ENCODE assay signal across 25 mouse cellular contexts in the genomic region with DNA sequence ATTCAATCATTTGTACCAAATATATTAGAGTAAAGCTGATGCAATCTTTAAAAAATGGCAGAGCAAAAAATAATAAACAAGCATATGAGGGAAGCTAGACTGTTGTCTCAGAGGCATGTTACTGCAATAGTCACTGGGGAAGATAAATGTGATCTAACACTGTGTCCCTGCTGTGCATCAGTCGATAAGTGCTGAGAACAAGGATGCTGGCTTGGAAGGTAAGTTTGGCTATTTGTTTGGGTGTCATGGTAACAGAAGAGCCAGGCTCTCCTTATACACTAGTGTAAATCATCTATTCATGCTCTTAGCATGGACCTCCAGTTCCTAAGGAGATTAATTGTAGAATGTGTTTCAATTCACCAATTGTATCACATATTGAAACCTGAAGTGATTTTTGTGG.
DNase-seq lines count a peak whose midpoint lies in the region; ATAC-seq and TF ChIP-seq lines count a peak whose summit lies in the region.
"Had no signal": no experiment of that assay in that cellular context is flagged by ENCODE, and none has a peak within 500 bp of the region (broad histone marks: within the 10 kb centered on the region; RNA-seq: fewer than 3 reads in every experiment).

No protein-coding gene starts in this region.

- H3K4me2 ChIP-seq in forebrain, embryonic 14.5 days (ENCODE audit: low read length): no peak overlapping the region
- no peak overlapping the region for H3K4me2 ChIP-seq in forebrain, embryonic 11.5 days (ENCODE audit: low read depth, low read length, severe bottlenecking)
- no peak overlapping the region for H3K4me2 ChIP-seq in hindbrain, postnatal 0 days (ENCODE audit: low read depth, low read length)
- H3K4me2 ChIP-seq in hindbrain, embryonic 16.5 days (ENCODE audit: low read length): no peak overlapping the region
- no peak overlapping the region for H3K4me2 ChIP-seq in midbrain, embryonic 16.5 days (ENCODE audit: low read length)
- H3K4me2 ChIP-seq: embryonic facial prominence, embryonic 12.5 days; embryonic facial prominence, embryonic 15.5 days; forebrain, embryonic 13.5 days; heart, embryonic 12.5 days; heart, embryonic 15.5 days; hindbrain, embryonic 15.5 days had no signal

- H3K9ac ChIP-seq in forebrain, embryonic 14.5 days (ENCODE audit: low read length): no peak overlapping the region
- H3K9ac ChIP-seq in forebrain, embryonic 11.5 days (ENCODE audit: low read length): no peak overlapping the region
- no peak overlapping the region for H3K9ac ChIP-seq in hindbrain, postnatal 0 days (replicated peaks; ENCODE audit: low read length)
- H3K9ac ChIP-seq in hindbrain, embryonic 16.5 days (ENCODE audit: low read depth, low read length): no peak overlapping the region
- H3K9ac ChIP-seq in midbrain, embryonic 16.5 days (ENCODE audit: low read depth, low read length): no peak overlapping the region
- H3K9ac ChIP-seq: embryonic facial prominence, embryonic 12.5 days; embryonic facial prominence, embryonic 15.5 days; forebrain, embryonic 13.5 days; heart, embryonic 12.5 days; heart, embryonic 15.5 days; hindbrain, embryonic 15.5 days had no signal

- no peak overlapping the region for H3K4me3 ChIP-seq in forebrain, embryonic 14.5 days (ENCODE audit: low read depth, low read length)
- H3K4me3 ChIP-seq in forebrain, embryonic 11.5 days (ENCODE audit: low read depth, low read length): no peak overlapping the region
- H3K4me3 ChIP-seq in hindbrain, postnatal 0 days (ENCODE audit: low read length): no peak overlapping the region
- no peak overlapping the region for H3K4me3 ChIP-seq in hindbrain, embryonic 16.5 days (ENCODE audit: low read length)
- no peak overlapping the region for H3K4me3 ChIP-seq in midbrain, embryonic 16.5 days (ENCODE audit: low read depth, low read length)
- H3K4me3 ChIP-seq in midbrain, embryonic 10.5 days: no peak overlapping the region
- H3K4me3 ChIP-seq: embryonic facial prominence, embryonic 12.5 days; embryonic facial prominence, embryonic 15.5 days; forebrain, embryonic 13.5 days; heart, embryonic 12.5 days; heart, embryonic 15.5 days; hindbrain, embryonic 10.5 days; hindbrain, embryonic 15.5 days had no signal

- H3K27ac ChIP-seq in forebrain, embryonic 14.5 days (ENCODE audit: low read depth, low read length): no peak overlapping the region
- no peak overlapping the region for H3K27ac ChIP-seq in forebrain, embryonic 11.5 days (ENCODE audit: low read depth, low read length)
- H3K27ac ChIP-seq in hindbrain, postnatal 0 days: no peak overlapping the region
- no peak overlapping the region for H3K27ac ChIP-seq in hindbrain, embryonic 16.5 days (ENCODE audit: low read depth, low read length)
- no peak overlapping the region for H3K27ac ChIP-seq in midbrain, embryonic 16.5 days (ENCODE audit: low read length)
- H3K27ac ChIP-seq in midbrain, embryonic 10.5 days (replicated peaks): no peak overlapping the region
- H3K27ac ChIP-seq: embryonic facial prominence, embryonic 12.5 days; embryonic facial prominence, embryonic 15.5 days; forebrain, embryonic 13.5 days; heart, embryonic 15.5 days; hindbrain, embryonic 10.5 days; hindbrain, embryonic 15.5 days had no signal

- no peaks in the 10 kb centered on the region for H3K4me1 ChIP-seq in forebrain, embryonic 14.5 days (ENCODE audit: control insufficient read depth, insufficient read depth, low read length)
- H3K4me1 ChIP-seq in forebrain, embryonic 11.5 days (replicated peaks; ENCODE audit: control insufficient read depth, insufficient read depth, low read length): no peaks in the 10 kb centered on the region
- H3K4me1 ChIP-seq in hindbrain, postnatal 0 days (ENCODE audit: insufficient read depth, low read length): no peaks in the 10 kb centered on the region
- no peaks in the 10 kb centered on the region for H3K4me1 ChIP-seq in hindbrain, embryonic 16.5 days (ENCODE audit: control insufficient read depth, insufficient read depth, low read depth, low read length)
- no peaks in the 10 kb centered on the region for H3K4me1 ChIP-seq in midbrain, embryonic 16.5 days (ENCODE audit: control insufficient read depth, insufficient read depth, low read length)
- H3K4me1 ChIP-seq in midbrain, embryonic 10.5 days: no peaks in the 10 kb centered on the region
- H3K4me1 ChIP-seq: embryonic facial prominence, embryonic 12.5 days; embryonic facial prominence, embryonic 15.5 days; forebrain, embryonic 13.5 days; heart, embryonic 12.5 days; heart, embryonic 15.5 days; hindbrain, embryonic 10.5 days; hindbrain, embryonic 15.5 days had no signal

- ATAC-seq in forebrain, embryonic 14.5 days: no peak
- no peak for ATAC-seq in forebrain, embryonic 11.5 days (replicated peaks; ENCODE audit: low FRiP score)
- ATAC-seq in hindbrain, postnatal 0 days: no peak
- no peak for ATAC-seq in hindbrain, embryonic 16.5 days
- ATAC-seq in midbrain, embryonic 16.5 days: peak; percentile 67
- ATAC-seq: forebrain, embryonic 13.5 days; inflammation-experienced regulatory T-cells, adult 6 months; intestine, embryonic 16.5 days had no signal

- H3K27me3 ChIP-seq in forebrain, embryonic 14.5 days (replicated peaks; ENCODE audit: control insufficient read depth, insufficient read depth, low read length): no peaks in the 10 kb centered on the region
- no peaks in the 10 kb centered on the region for H3K27me3 ChIP-seq in forebrain, embryonic 11.5 days (ENCODE audit: control insufficient read depth, insufficient read depth, low read length)
- H3K27me3 ChIP-seq in hindbrain, postnatal 0 days (ENCODE audit: insufficient read depth, low read length): no peaks in the 10 kb centered on the region
- H3K27me3 ChIP-seq in hindbrain, embryonic 16.5 days (replicated peaks; ENCODE audit: control insufficient read depth, insufficient read depth, low read length): no peaks in the 10 kb centered on the region
- no peaks in the 10 kb centered on the region for H3K27me3 ChIP-seq in midbrain, embryonic 16.5 days (ENCODE audit: control insufficient read depth, insufficient read depth, low read depth, low read length)
- H3K27me3 ChIP-seq in midbrain, embryonic 10.5 days (ENCODE audit: low read depth, poor library complexity, severe bottlenecking): no peaks in the 10 kb centered on the region
- H3K27me3 ChIP-seq: embryonic facial prominence, embryonic 12.5 days; embryonic facial prominence, embryonic 15.5 days; forebrain, embryonic 13.5 days; heart, embryonic 12.5 days; heart, embryonic 15.5 days; hindbrain, embryonic 15.5 days had no signal

- WGBS in forebrain, embryonic 14.5 days: 76% methylated on average over 1 of the region's 1 CpGs
- WGBS in forebrain, embryonic 11.5 days: 75% methylated on average over 1 of the region's 1 CpGs
- WGBS in hindbrain, postnatal 0 days: 27% methylated on average over 1 of the region's 1 CpGs
- WGBS in hindbrain, embryonic 16.5 days: 35% methylated on average over 1 of the region's 1 CpGs
- whole genome bisulfite sequencing in midbrain, embryonic 16.5 days: 43% methylated on average over 1 of the region's 1 CpGs
- WGBS in midbrain, embryonic 10.5 days: 77% methylated on average over 1 of the region's 1 CpGs

- H3K9me3 ChIP-seq in forebrain, embryonic 14.5 days (replicated peaks; ENCODE audit: control insufficient read depth, low read length): no peaks in the 10 kb centered on the region
- no peaks in the 10 kb centered on the region for H3K9me3 ChIP-seq in forebrain, embryonic 11.5 days (ENCODE audit: control insufficient read depth, low read length)
- H3K9me3 ChIP-seq in hindbrain, postnatal 0 days (ENCODE audit: low read length): no peaks in the 10 kb centered on the region
- H3K9me3 ChIP-seq in hindbrain, embryonic 16.5 days (ENCODE audit: control insufficient read depth, low read length): no peaks in the 10 kb centered on the region
- no peaks in the 10 kb centered on the region for H3K9me3 ChIP-seq in midbrain, embryonic 16.5 days (replicated peaks; ENCODE audit: control insufficient read depth, low read length, poor library complexity, severe bottlenecking)
- H3K9me3 ChIP-seq in midbrain, embryonic 10.5 days (replicated peaks): no peaks in the 10 kb centered on the region
- H3K9me3 ChIP-seq: embryonic facial prominence, embryonic 12.5 days; embryonic facial prominence, embryonic 15.5 days; forebrain, embryonic 13.5 days; heart, embryonic 12.5 days; heart, embryonic 15.5 days; hindbrain, embryonic 10.5 days; hindbrain, embryonic 15.5 days had no signal

- no peak for TF ChIP-seq CTCF in hindbrain, postnatal 0 days (IDR thresholded peaks at IDR 0.05; ENCODE audit: low read depth)

- peak; percentile 2 for DNase-seq in forebrain, embryonic 14.5 days (ENCODE audit: low spot score)
- DNase-seq in forebrain, embryonic 11.5 days (ENCODE audit: low spot score): no peak
- DNase-seq in hindbrain, postnatal 0 days (ENCODE audit: low spot score): peak; percentile 10
- no peak for DNase-seq in midbrain, embryonic 10.5 days (ENCODE audit: low spot score)
- peak; percentile 2 for DNase-seq in mesoderm, embryonic 11.5 days (ENCODE audit: low read depth, low spot score)
- DNase-seq in cerebellum, adult 11-12 months: no peak
- DNase-seq: adrenal gland, postnatal 14 days; cerebellum, adult 2 months; cerebellum, adult 9-11 months; cerebellum, postnatal 25 days; gastrocnemius, postnatal 25 days; heart, adult 18-20 months; heart, postnatal 10 days; heart, postnatal 36 days had no signal

- no peaks in the 10 kb centered on the region for H3K36me3 ChIP-seq in forebrain, embryonic 14.5 days (ENCODE audit: control insufficient read depth, insufficient read depth, low read length)
- no peaks in the 10 kb centered on the region for H3K36me3 ChIP-seq in forebrain, embryonic 11.5 days (ENCODE audit: control insufficient read depth, insufficient read depth, low read length)
- no peaks in the 10 kb centered on the region for H3K36me3 ChIP-seq in hindbrain, postnatal 0 days (ENCODE audit: insufficient read depth, low read length)
- H3K36me3 ChIP-seq in hindbrain, embryonic 16.5 days (ENCODE audit: control insufficient read depth, insufficient read depth, low read length): no peaks in the 10 kb centered on the region
- H3K36me3 ChIP-seq in midbrain, embryonic 16.5 days (ENCODE audit: control insufficient read depth, insufficient read depth, low read length): no peaks in the 10 kb centered on the region
- no peaks in the 10 kb centered on the region for H3K36me3 ChIP-seq in midbrain, embryonic 10.5 days
- H3K36me3 ChIP-seq: embryonic facial prominence, embryonic 12.5 days; embryonic facial prominence, embryonic 15.5 days; heart, embryonic 12.5 days; heart, embryonic 15.5 days; hindbrain, embryonic 10.5 days; hindbrain, embryonic 15.5 days had no signal

Comparison
In these comparisons a context has a peak if more than half of its experiments do, and no peak if none do; other contexts are left out.
1. DNase-seq: peak in forebrain, embryonic 14.5 days (single experiment), hindbrain, postnatal 0 days (single experiment) and mesoderm, embryonic 11.5 days (single experiment); none in forebrain, embryonic 11.5 days (single experiment), midbrain, embryonic 10.5 days (single experiment) and cerebellum, adult 11-12 months (single experiment).